Mouse (Mus musculus): ENCODE results near the gene Mfrp. TPM values are rescaled to one million over a fixed set of nuclear protein-coding genes. Genes with fewer than 3 reads are reported as not detected.

Mfrp gene
- total RNA-seq (2023), result 0.34 TPM

GRCm38 (mm10) chr9:44101490-44101889 is at the start of gene Mfrp:
TSS of gene Mfrp (plus strand) at chr9:44101729.

GRCm38 (mm10) chr9:44066785-44067225 is 34.7 kb upstream of the Mfrp start, which contains the start of gene Usp2:
TSS of gene Usp2 (plus strand) at chr9:44067021.

GRCm38 (mm10) chr9:44107110-44107509 is 5.6 kb downstream of the Mfrp start, which contains the start of gene C1qtnf5:
TSS of gene C1qtnf5 (plus strand) at chr9:44107245.

GRCm38 (mm10) chr9:44113105-44113789 is 11.7 kb downstream of the Mfrp start, which contains the start of the genes Gm49380 and Rnf26:
TSS of gene Gm49380 (minus strand) at chr9:44113500.
TSS of gene Rnf26 (minus strand) at chr9:44113517.

GRCm38 (mm10) chr9:44134101-44134850 is 32.7 kb downstream of the Mfrp start, which contains the start of gene Mcam:
TSS of gene Mcam (plus strand) at chr9:44134469.

Other genes with a start within 250 kb of the Mfrp start
- gene Thy1, start 58.3 kb upstream of the Mfrp start, total RNA-seq (2023), result 993 TPM
- 41.6 TPM for gene Usp2, start 34.7 kb upstream of the Mfrp start, total RNA-seq (2023)
- gene C1qtnf5, start 5.5 kb downstream of the Mfrp start, total RNA-seq (2023), result not detected
- 0.21 TPM for gene Gm49380, start 11.8 kb downstream of the Mfrp start, total RNA-seq (2023)
- 20.6 TPM for gene Rnf26, start 11.8 kb downstream of the Mfrp start, total RNA-seq (2023)
- 1.5 TPM for gene Mcam, start 32.7 kb downstream of the Mfrp start, total RNA-seq (2023)
- 154 TPM for gene Cbl, start 132.3 kb downstream of the Mfrp start, total RNA-seq (2023)
- gene Ccdc153, start 138.9 kb downstream of the Mfrp start, total RNA-seq (2023), result not detected
- gene Pdzd3, start 149.7 kb downstream of the Mfrp start, total RNA-seq (2023), result not detected
- gene Nlrx1, start 166.9 kb downstream of the Mfrp start, total RNA-seq (2023), result 5.8 TPM
- gene Abcg4, start 186.9 kb downstream of the Mfrp start, total RNA-seq (2023), result 0.24 TPM
- gene Hinfp, start 203.9 kb downstream of the Mfrp start, total RNA-seq (2023), result 55.6 TPM
- gene C2cd2l, start 218.6 kb downstream of the Mfrp start, total RNA-seq (2023), result 22.2 TPM
- 8.9 TPM for gene Dpagt1, start 224.3 kb downstream of the Mfrp start, total RNA-seq (2023)
- gene H2afx, start 233.0 kb downstream of the Mfrp start, total RNA-seq (2023), result 36.3 TPM
- 13.8 TPM for gene Hmbs, start 242.5 kb downstream of the Mfrp start, total RNA-seq (2023)

Measured in CD8-positive naive resting alpha-beta T cell, adult 57 days (primary cell).